Mouse (Mus musculus): ENCODE measurements around the gene Ms4a13.

DNA sequence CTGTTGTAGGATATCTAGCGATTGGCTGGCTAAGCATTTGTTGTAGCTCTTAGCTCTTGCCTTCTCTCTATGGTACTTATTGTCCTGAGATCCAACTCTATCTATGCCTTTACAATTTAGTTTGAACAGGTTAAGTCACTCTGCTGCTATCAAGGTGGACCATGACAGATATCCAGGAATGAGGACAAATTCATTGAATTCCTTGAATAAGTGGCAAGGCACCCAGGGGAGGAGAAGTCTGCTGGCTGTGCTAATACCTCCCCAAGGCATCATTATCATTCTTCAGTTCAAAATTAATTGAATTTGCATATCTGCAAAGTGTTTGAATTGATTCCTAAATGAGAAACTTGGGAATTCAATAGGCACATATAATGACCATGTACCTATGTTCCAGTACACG is 19.1 kb downstream of the Ms4a13 start:
- TF ChIP-seq POLR2A (IDR thresholded peaks at IDR 0.05; ENCODE audit: borderline replicate concordance, extremely low read depth, low read depth, low read length) (no peak), CTCF (IDR thresholded peaks at IDR 0.05; ENCODE audit: insufficient read depth, low read length) (no peak)
